Mouse (Mus musculus) spleen, adult 2 months (tissue): Measurements from ENCODE around the gene Trpm4.

Source experiments
- CTCF ChIP-seq: fragments of 200-500 bp; IDR thresholded peaks from 2 replicates; pipeline ENCODE4 v1.5.1; 2011; ENCODE audit warnings: mild to moderate bottlenecking, inconsistent platforms; ENCODE audit not compliant: insufficient read depth, insufficient read length, insufficient replicate concordance; ENCODE audit errors: extremely low read depth
- POLR2A ChIP-seq: fragments of 200-500 bp; IDR thresholded peaks from 2 replicates; pipeline ENCODE4 v1.6.1; 2011; ENCODE audit warnings: low read depth, low read length, inconsistent platforms

- TF ChIP-seq POLR2A (no peak), CTCF (no peak)
These were observed 1.0 kb upstream of the Trpm4 start for GRCm38 (mm10) chr7:45334605-45335004.
